Mouse (Mus musculus) stomach, postnatal 0 days (tissue): Measurements from ENCODE around the gene Armh1.

Source experiments
- CTCF ChIP-seq: IDR thresholded peaks from 2 replicates; pipeline ENCODE4 v1.5.1; 2016; ENCODE audit warnings: antibody characterized with exemption, low read depth, mild to moderate bottlenecking, moderate library complexity
- EP300 ChIP-seq: optimal IDR thresholded peaks from 2 replicates; pipeline ENCODE3; 2016; ENCODE audit warnings: antibody characterized with exemption

- no peak for TF ChIP-seq EP300
- TF ChIP-seq CTCF: no peak
Observed at GRCm38 (mm10) chr4:117284363-117284762, 32.4 kb upstream of the Armh1 start.
